Mouse (Mus musculus) CH12.LX (cell line): ENCODE measurements around the gene Rps6kb2. TPM values are rescaled to one million over a fixed set of nuclear protein-coding genes. Genes with fewer than 3 reads are reported as not detected.

Source experiments
- DNase-seq: peaks from one replicate; pipeline ENCODE4 v3.0.0-alpha.2; 2013; ENCODE audit errors: extremely low read depth
- H3K27ac ChIP-seq: 2 replicates; pipeline ENCODE4 v1.5.1; 2012; ENCODE audit warnings: low read depth, mild to moderate bottlenecking, control low read depth, moderate library complexity; ENCODE audit not compliant: insufficient read depth
- H3K27me3 ChIP-seq: replicated peaks from 2 replicates; pipeline ENCODE3; 2012; ENCODE audit warnings: inconsistent platforms
- H3K36me3 ChIP-seq, 2 experiments: replicated peaks in 1 of 2; 2 replicates each; pipeline versions ENCODE3 to v1.6.1; 2012; ENCODE audit warnings: inconsistent platforms in 1 of 2, low read length in 1 of 2, mild to moderate bottlenecking in 1 of 2, mixed read lengths in 1 of 2, moderate library complexity in 1 of 2; ENCODE audit not compliant: control insufficient read depth in 1 of 2, insufficient read depth in 1 of 2
- H3K4me1 ChIP-seq, 2 experiments: 2 replicates each; pipeline ENCODE4 v1.6.1; 2012; ENCODE audit warnings: inconsistent platforms in 1 of 2, moderate library complexity in 1 of 2; ENCODE audit not compliant: insufficient read depth in 2 of 2, control insufficient read depth in 1 of 2
- H3K4me2 ChIP-seq: 2 replicates; pipeline ENCODE4 v1.6.1; 2012; ENCODE audit warnings: low read depth, mild to moderate bottlenecking, control low read depth; ENCODE audit not compliant: poor library complexity, insufficient read depth, severe bottlenecking
- H3K4me3 ChIP-seq, 3 experiments: fragments of 150-350 bp in 1 of 3; sonication (generic) in 1 of 3; replicated peaks in 1 of 3; 2 replicates each; pipeline versions ENCODE3 to v1.5.1; 2011 to 2012; ENCODE audit warnings: low read depth in 2 of 3, low read length in 2 of 3, mild to moderate bottlenecking in 2 of 3, moderate library complexity in 2 of 3, control low read depth in 1 of 3, improper control_type of control experiment in 1 of 3, inconsistent platforms in 1 of 3, mixed read lengths in 1 of 3; ENCODE audit not compliant: poor library complexity in 1 of 3
- H3K79me2 ChIP-seq: replicated peaks from 2 replicates; pipeline ENCODE4 v1.6.1; 2012; ENCODE audit warnings: mild to moderate bottlenecking, moderate library complexity; ENCODE audit not compliant: control insufficient read depth, poor library complexity, insufficient read depth, severe bottlenecking; ENCODE audit errors: extremely low read depth
- H3K9ac ChIP-seq: 2 replicates; pipeline ENCODE4 v1.6.1; 2012; ENCODE audit warnings: low read depth, mild to moderate bottlenecking, control low read depth, moderate library complexity; ENCODE audit not compliant: insufficient read depth
- H3K9me3 ChIP-seq: replicated peaks from 2 replicates; pipeline ENCODE3; 2012; ENCODE audit warnings: low read length, inconsistent platforms, mixed read lengths
- BHLHE40 ChIP-seq: IDR thresholded peaks from 2 replicates; pipeline ENCODE4 v1.6.1; 2011; ENCODE audit warnings: mild to moderate bottlenecking, low read depth, low read length, improper control_type of control experiment
- CHD1 ChIP-seq: IDR thresholded peaks from 2 replicates; pipeline ENCODE4 v1.6.1; 2012; ENCODE audit warnings: low read depth, low read length, improper control_type of control experiment, inconsistent platforms
- CHD2 ChIP-seq: IDR thresholded peaks from 2 replicates; pipeline ENCODE4 v1.6.1; 2011; ENCODE audit warnings: low read length, improper control_type of control experiment
- CTCF ChIP-seq, 2 experiments: IDR thresholded peaks in 1 of 2; conservative IDR thresholded peaks in 1 of 2; 2 replicates each; pipeline ENCODE4 v1.5.1; 2011 to 2012; ENCODE audit warnings: low read depth in 2 of 2, low read length in 2 of 2, improper control_type of control experiment in 1 of 2, inconsistent platforms in 1 of 2, mild to moderate bottlenecking in 1 of 2, moderate library complexity in 1 of 2
- E2F4 ChIP-seq: IDR thresholded peaks from 2 replicates; pipeline ENCODE4 v1.6.1; 2011; ENCODE audit warnings: low read depth, low read length, improper control_type of control experiment; ENCODE audit not compliant: insufficient replicate concordance
- ELF1 ChIP-seq: IDR thresholded peaks from 2 replicates; pipeline ENCODE4 v1.6.1; 2014; ENCODE audit warnings: low read depth, mild to moderate bottlenecking, inconsistent platforms, low read length, improper control_type of control experiment
- EP300 ChIP-seq: IDR thresholded peaks from 2 replicates; pipeline ENCODE4 v1.6.1; 2011; ENCODE audit warnings: low read length, improper control_type of control experiment
- ETS1 ChIP-seq: conservative IDR thresholded peaks from 2 replicates; pipeline ENCODE4 v1.6.1; 2012; ENCODE audit warnings: low read depth, mild to moderate bottlenecking, inconsistent platforms, low read length, improper control_type of control experiment, moderate library complexity
- GABPA ChIP-seq: IDR thresholded peaks from 2 replicates; pipeline ENCODE4 v1.6.1; 2012; ENCODE audit warnings: low read depth, low read length, improper control_type of control experiment, inconsistent platforms; ENCODE audit not compliant: insufficient replicate concordance
- HCFC1 ChIP-seq: IDR thresholded peaks from 2 replicates; pipeline ENCODE4 v1.6.1; 2012; ENCODE audit warnings: low read depth, mild to moderate bottlenecking, inconsistent platforms, low read length, improper control_type of control experiment
- IRF4 ChIP-seq: IDR thresholded peaks from 2 replicates; pipeline ENCODE4 v1.6.1; 2014; ENCODE audit warnings: low read depth, mild to moderate bottlenecking, inconsistent platforms, low read length, improper control_type of control experiment
- JUN ChIP-seq: IDR thresholded peaks from 2 replicates; pipeline ENCODE4 v1.6.1; 2011; ENCODE audit warnings: low read depth, mild to moderate bottlenecking, low read length, improper control_type of control experiment, moderate library complexity; ENCODE audit not compliant: insufficient read depth
- JUND ChIP-seq: conservative IDR thresholded peaks from 2 replicates; pipeline ENCODE4 v1.6.1; 2011; ENCODE audit warnings: low read depth, low read length, improper control_type of control experiment
- KAT2A ChIP-seq: IDR thresholded peaks from 2 replicates; pipeline ENCODE4 v1.6.1; 2012; ENCODE audit warnings: low read length, improper control_type of control experiment, inconsistent platforms; ENCODE audit not compliant: insufficient replicate concordance
- MAFK ChIP-seq: IDR thresholded peaks from 2 replicates; pipeline ENCODE4 v1.6.1; 2011; ENCODE audit warnings: low read length, improper control_type of control experiment; ENCODE audit not compliant: insufficient replicate concordance
- MAX ChIP-seq: IDR thresholded peaks from 2 replicates; pipeline ENCODE4 v1.6.1; 2011; ENCODE audit warnings: low read length, improper control_type of control experiment
- MAZ ChIP-seq: IDR thresholded peaks from 2 replicates; pipeline ENCODE4 v1.6.1; 2012; ENCODE audit warnings: low read depth, mild to moderate bottlenecking, inconsistent platforms, low read length, improper control_type of control experiment, moderate library complexity
- MEF2A ChIP-seq: IDR thresholded peaks from 2 replicates; pipeline ENCODE4 v1.6.1; 2014; ENCODE audit warnings: low read depth, mild to moderate bottlenecking, inconsistent platforms, low read length, improper control_type of control experiment, borderline replicate concordance
- MXI1 ChIP-seq: IDR thresholded peaks from 2 replicates; pipeline ENCODE4 v1.6.1; 2011; ENCODE audit warnings: mild to moderate bottlenecking, low read depth, low read length, improper control_type of control experiment
- MYC ChIP-seq: IDR thresholded peaks from 2 replicates; pipeline ENCODE4 v1.6.1; 2011; ENCODE audit warnings: low read depth, mild to moderate bottlenecking, improper control_type of control experiment, low read length
- NELFE ChIP-seq: IDR thresholded peaks from 2 replicates; pipeline ENCODE4 v1.6.1; 2011; ENCODE audit warnings: low read depth, low read length, improper control_type of control experiment
- NRF1 ChIP-seq: IDR thresholded peaks from 2 replicates; pipeline ENCODE4 v1.6.1; 2014; ENCODE audit warnings: low read depth, mild to moderate bottlenecking, inconsistent platforms, low read length, improper control_type of control experiment, moderate library complexity
- PAX5 ChIP-seq: IDR thresholded peaks from 2 replicates; pipeline ENCODE4 v1.6.1; 2012; ENCODE audit warnings: low read length, inconsistent platforms, mixed read lengths
- POLR2AphosphoS2 ChIP-seq: IDR thresholded peaks from 2 replicates; pipeline ENCODE4 v1.6.1; 2011; ENCODE audit warnings: low read depth, low read length, improper control_type of control experiment
- RAD21 ChIP-seq: IDR thresholded peaks from 2 replicates; pipeline ENCODE4 v1.6.1; 2011; ENCODE audit warnings: low read depth, mild to moderate bottlenecking, low read length, improper control_type of control experiment, moderate library complexity
- RCOR1 ChIP-seq: conservative IDR thresholded peaks from 2 replicates; pipeline ENCODE4 v1.6.1; 2012; ENCODE audit warnings: low read depth, mild to moderate bottlenecking, inconsistent platforms, low read length, improper control_type of control experiment
- SIN3A ChIP-seq: IDR thresholded peaks from 2 replicates; pipeline ENCODE4 v1.6.1; 2012; ENCODE audit warnings: low read length, improper control_type of control experiment, inconsistent platforms
- SMC3 ChIP-seq: IDR thresholded peaks from 2 replicates; pipeline ENCODE4 v1.6.1; 2011; ENCODE audit warnings: low read depth, low read length, improper control_type of control experiment
- TBP ChIP-seq: conservative IDR thresholded peaks from 2 replicates; pipeline ENCODE4 v1.6.1; 2011; ENCODE audit warnings: low read depth, low read length, improper control_type of control experiment
- TCF12 ChIP-seq: IDR thresholded peaks from 2 replicates; pipeline ENCODE4 v1.6.1; 2014; ENCODE audit warnings: low read depth, mild to moderate bottlenecking, inconsistent platforms, low read length, improper control_type of control experiment
- UBTF ChIP-seq: IDR thresholded peaks from 2 replicates; pipeline ENCODE4 v1.6.1; 2012; ENCODE audit warnings: low read depth, mild to moderate bottlenecking, inconsistent platforms, low read length, improper control_type of control experiment, moderate library complexity
- USF1 ChIP-seq: IDR thresholded peaks from 2 replicates; pipeline ENCODE4 v1.6.1; 2014; ENCODE audit warnings: low read depth, mild to moderate bottlenecking, inconsistent platforms, low read length, improper control_type of control experiment
- USF2 ChIP-seq: conservative IDR thresholded peaks from 2 replicates; pipeline ENCODE4 v1.6.1; 2011; ENCODE audit warnings: low read depth, low read length, improper control_type of control experiment
- ZC3H11A ChIP-seq: IDR thresholded peaks from 2 replicates; pipeline ENCODE4 v1.6.1; 2012; ENCODE audit warnings: low read depth, mild to moderate bottlenecking, inconsistent platforms, low read length, improper control_type of control experiment
- ZKSCAN1 ChIP-seq: IDR thresholded peaks from 2 replicates; pipeline ENCODE4 v1.6.1; 2012; ENCODE audit warnings: low read depth, inconsistent platforms, low read length, improper control_type of control experiment, borderline replicate concordance
- ZMIZ1 ChIP-seq: IDR thresholded peaks from 2 replicates; pipeline ENCODE4 v1.6.1; 2012; ENCODE audit warnings: low read depth, mild to moderate bottlenecking, inconsistent platforms, low read length, improper control_type of control experiment
- ZNF384 ChIP-seq: IDR thresholded peaks from 2 replicates; pipeline ENCODE4 v1.6.1; 2012; ENCODE audit warnings: low read depth, low read length, improper control_type of control experiment, inconsistent platforms
- dilution Hi-C: fragments of 300-500 bp; cut with MboI; formaldehyde crosslinking; loops from 2 replicates; pipeline ENCODE4 v1.14.3; 2020; ENCODE audit warnings: low sequenced_read_pairs; ENCODE audit not compliant: extremely low pct_unique_long_range_greater_than_20kb, extremely low pct_ligation_motif_present
- in situ Hi-C: fragments of 300-500 bp; cut with MboI; formaldehyde crosslinking; loops from 3 replicates; pipeline ENCODE4 v1.14.3; 2019; ENCODE audit warnings: low sequenced_read_pairs, low pct_ligation_motif_present, low pct_unique_long_range_greater_than_20kb, mixed read lengths
- polyA plus RNA-seq: library from polyadenylated mRNA; unstranded; fragments of >175 nt; gene quantifications from 2 replicates; pipeline ENCODE4 v1.2.1, GENCODE M21; 2012; ENCODE audit warnings: low read depth; ENCODE audit not compliant: insufficient read length
- total RNA-seq, 2 experiments: library from RNA; depleted of rRNA; stranded (reverse); fragments of 300-350 nt in 1 of 2; fragments of >200 nt in 1 of 2; gene quantifications; 2 replicates each; pipeline ENCODE4 v1.2.3; 2012 to 2014

Gene Rps6kb2
- total RNA-seq (2012; rRNA removed) (20.7 and 25.3 TPM in 2 replicates), total RNA-seq (2014; rRNA removed) (9.7 and 12.0 TPM in 2 replicates), polyA plus RNA-seq (26.6 and 27.2 TPM in 2 replicates)

DNA sequence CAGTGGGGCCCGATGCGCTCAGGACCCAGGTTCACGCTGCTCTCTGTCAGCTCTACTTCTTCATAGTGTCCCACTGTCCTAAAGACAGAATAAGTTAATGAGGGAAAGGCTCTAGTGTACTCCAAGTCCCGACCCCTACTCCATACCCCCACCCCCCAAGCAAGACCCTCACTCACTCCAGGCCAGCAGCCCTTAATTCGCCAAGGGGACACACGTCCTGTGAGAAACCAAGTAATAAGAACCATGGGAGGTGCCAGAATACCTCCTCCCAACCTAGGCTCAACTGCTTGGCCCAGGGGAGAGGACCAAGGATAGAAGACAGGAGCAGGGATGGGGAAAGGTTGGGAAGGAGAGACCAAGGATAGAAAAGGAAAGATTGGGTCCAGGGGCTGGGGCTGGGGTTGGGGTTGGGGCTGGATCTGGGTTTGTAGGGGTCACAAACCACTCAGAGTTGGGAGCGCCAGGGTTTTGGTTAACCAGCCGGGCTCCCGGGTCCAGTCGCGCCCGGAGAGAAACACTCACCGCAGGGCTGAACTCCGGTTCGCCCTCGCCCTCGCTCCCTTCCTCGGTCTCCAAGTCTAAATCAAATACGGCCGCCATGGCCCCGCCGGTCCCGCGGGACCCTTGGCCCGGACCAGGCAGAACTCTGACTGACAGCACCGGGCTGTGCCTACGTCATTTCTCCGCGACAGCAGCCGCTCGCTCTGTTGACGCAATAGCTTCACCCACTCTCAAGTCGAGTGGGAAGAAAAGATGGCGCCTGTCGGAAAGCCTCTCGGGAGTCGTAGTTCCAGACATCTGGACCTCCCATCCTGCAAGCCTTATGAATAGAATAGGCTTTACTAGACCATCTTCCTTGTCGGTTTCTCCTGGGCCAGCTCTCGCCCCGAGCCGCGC lies at the start of gene Rps6kb2:
Gene Rps6kb2, minus strand, starts transcription at position 709 of the 897 bp plus-strand sequence.
- Histone ChIP-seq H3K27me3 (no peaks in the 10 kb centered on the region), H3K36me3 (peaks cover 33 to 54% of the 10 kb centered on the region in 2 experiments), H3K79me2 (peaks cover 10% of the 10 kb centered on the region), H3K4me2 (peak within 1 kb of the TSS; percentile 92), H3K27ac (no peak within 1 kb of the TSS; the same call in 1 of the 2 replicates), H3K4me1 (peaks cover 9 to 40% of the 10 kb centered on the region in 2 experiments), H3K9ac (peak within 1 kb of the TSS; percentile 95), H3K9me3 (no peaks in the 10 kb centered on the region), H3K4me3 (peak within 1 kb of the TSS; percentile 56 to 71 (median 67))
- DNase-seq: peak; percentile 97
- dilution Hi-C loops (no loop called here), in situ Hi-C loops (no loop called here)
- TF ChIP-seq ZC3H11A (no peak), MXI1 (no peak), CHD2 (no peak), PAX5 (no peak), MEF2A (peak; percentile 72), IRF4 (peak; percentile 58; the same call in 1 of the 2 replicates), BHLHE40 (no peak), UBTF (no peak), SMC3 (no peak), TBP (peak; percentile 60; the same call in 1 of the 2 replicates), CTCF (conservative IDR thresholded peaks at IDR 0.05 in 1 of 2, IDR thresholded peaks at IDR 0.05 in 1 of 2; ENCODE audit: low read depth in 2 of 2, low read length in 2 of 2) (no peak), RAD21 (no peak), MAZ (peak; percentile 68; the same call in 1 of the 2 replicates), MAX (peak; percentile 61; the same call in 1 of the 2 replicates), JUN (no peak), POLR2AphosphoS2 (no peak), ZMIZ1 (peak; percentile 56; the same call in 1 of the 2 replicates), NELFE (peak; percentile 64), TCF12 (peak; percentile 79), JUND (peak; percentile 32; the same call in 1 of the 2 replicates), HCFC1 (peak; percentile 97), NRF1 (peak; percentile 61), CHD1 (no peak), USF1 (no peak), ELF1 (peak; percentile 70), E2F4 (no peak), RCOR1 (no peak), MAFK (no peak), USF2 (no peak), ZNF384 (no peak), ETS1 (0 out of 2 replicates have a peak, but pooled peaks have one; percentile 37), EP300 (no peak), SIN3A (peak; percentile 94), MYC (0 out of 2 replicates have a peak, but pooled peaks have one; percentile 17), ZKSCAN1 (no peak), GABPA (peak; percentile 41; the same call in 1 of the 2 replicates), KAT2A (peak; percentile 96; the same call in 1 of the 2 replicates)
